Mouse (Mus musculus): Measurements from ENCODE around the gene Gm21783. TPM values are rescaled to one million over a fixed set of nuclear protein-coding genes. Genes with fewer than 3 reads are reported as not detected.
"Not testable (repeated sequence)": the region's sequence is repeated elsewhere in the genome, so short reads cannot be mapped to it uniquely, and the experiment has no call there.

Gm21783 gene
- not detected in 2 replicates for polyA plus RNA-seq (2016; fragmentation: Nextera tagmentation; extraction: Ambion mirVana)

DNA sequence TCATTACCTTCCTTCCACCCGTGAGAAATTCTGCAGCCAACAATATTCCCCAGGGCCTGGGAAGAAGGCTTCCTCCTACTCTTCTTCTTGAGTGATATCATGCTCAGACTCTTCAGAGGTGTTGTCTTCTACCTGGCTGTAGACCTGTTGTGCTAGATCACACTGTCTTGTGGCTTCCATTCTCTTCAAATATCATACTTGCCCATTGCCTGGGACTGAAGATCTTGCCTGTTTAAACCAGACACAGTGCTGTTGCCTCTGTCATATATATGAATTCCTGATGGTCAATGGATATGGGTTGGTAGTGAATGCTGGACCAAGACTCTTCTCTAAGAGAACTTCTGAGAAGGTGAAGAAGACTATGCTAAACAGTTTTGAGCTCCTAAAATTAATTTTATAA, at the start of gene Gm21783:
TSS of gene Gm21783 (minus strand) at position 101 of the 400 bp plus-strand sequence.
- WGBS, result no CpG with 5 or more reads among the region's 1 CpGs
- not testable (repeated sequence) for ATAC-seq (ENCODE audit: insufficient number of reproducible peaks, insufficient read depth, low FRiP score, low TSS enrichment, low read depth); H3K9me3 ChIP-seq; H3K4me3 ChIP-seq (replicated peaks); H3K27ac ChIP-seq; H3K36me3 ChIP-seq; H3K4me2 ChIP-seq; H3K27me3 ChIP-seq; H3K9ac ChIP-seq (replicated peaks); H3K4me1 ChIP-seq (replicated peaks)

Measured in limb, embryonic 12.5 days (tissue).